Mouse (Mus musculus) kidney, embryonic 14.5 days (tissue): ENCODE data around the gene Gatd1. TPM values are rescaled to one million over a fixed set of nuclear protein-coding genes. Genes with fewer than 3 reads are reported as not detected.

Source experiments
- ATAC-seq: fragments of 200-750 bp; cut with Nextera tagmentation; 2 replicates; pipeline ENCODE4 v1.8.0; 2017; ENCODE audit warnings: moderate number of reproducible peaks, mild to moderate bottlenecking, moderate TSS enrichment, moderate library complexity; ENCODE audit not compliant: low FRiP score, low TSS enrichment
- H3K27ac ChIP-seq: fragments of 300-500 bp; sonication (generic); 2 replicates; pipeline ENCODE4 v1.5.1; 2014; ENCODE audit warnings: low read depth, mild to moderate bottlenecking, low read length, moderate library complexity, mixed read lengths
- H3K27me3 ChIP-seq: fragments of 300-500 bp; sonication (generic); 2 replicates; pipeline ENCODE4 v1.6.1; 2014; ENCODE audit warnings: mild to moderate bottlenecking, low read length; ENCODE audit not compliant: control insufficient read depth, insufficient read depth
- H3K36me3 ChIP-seq: fragments of 300-500 bp; sonication (generic); 2 replicates; pipeline ENCODE4 v1.6.1; 2014; ENCODE audit warnings: low read length, mixed read lengths; ENCODE audit not compliant: control insufficient read depth, insufficient read depth
- H3K4me1 ChIP-seq: fragments of 300-500 bp; sonication (generic); 2 replicates; pipeline ENCODE4 v1.6.1; 2014; ENCODE audit warnings: low read length, mixed read lengths; ENCODE audit not compliant: control insufficient read depth, insufficient read depth
- H3K4me2 ChIP-seq: fragments of 300-500 bp; sonication (generic); replicated peaks from 2 replicates; pipeline ENCODE4 v1.6.1; 2014; ENCODE audit warnings: low read depth, mild to moderate bottlenecking, low read length
- H3K4me3 ChIP-seq: fragments of 300-500 bp; sonication (generic); 2 replicates; pipeline ENCODE4 v1.5.1; 2014; ENCODE audit warnings: mild to moderate bottlenecking, low read length
- H3K9ac ChIP-seq: fragments of 300-500 bp; sonication (generic); 2 replicates; pipeline ENCODE4 v1.6.1; 2014; ENCODE audit warnings: low read depth, mild to moderate bottlenecking, low read length, moderate library complexity
- H3K9me3 ChIP-seq: fragments of 300-500 bp; sonication (generic); 2 replicates; pipeline ENCODE4 v1.6.1; 2016; ENCODE audit warnings: low read length; ENCODE audit not compliant: control insufficient read depth
- WGBS: fragments of 180-500 bp; shearing (Covaris S2); extraction: QIAGEN DNeasy Blood & Tissue Kit; methylation state at CpG from one replicate; pipeline ENCODE4 v1.1.7; 2014; 5-methylcytosine and 5-hydroxymethylcytosine counted together
- polyA plus RNA-seq: library from polyadenylated mRNA; unstranded; fragments of >200 nt; fragmentation: Nextera tagmentation; extraction: Ambion mirVana; gene quantifications from 2 replicates; pipeline ENCODE4 v1.2.1, GENCODE M21; 2014

Gene Gatd1
- polyA plus RNA-seq, 1 experiment from 2014 or later, result 54.5 TPM

- peak overlapping the region; percentile 92; the same call in 1 of the 2 replicates for H3K4me2 ChIP-seq
- H3K4me1 ChIP-seq, result peaks cover 8% of the 10 kb centered on the region
- no peaks in the 10 kb centered on the region for H3K27me3 ChIP-seq
- H3K9ac ChIP-seq, result no peak overlapping the region
- no peaks in the 10 kb centered on the region for H3K9me3 ChIP-seq
- 54% methylated on average over 9 of the region's 9 CpGs for WGBS
- H3K4me3 ChIP-seq, result no peak overlapping the region
- no peak overlapping the region for H3K27ac ChIP-seq
- no peaks in the 10 kb centered on the region for H3K36me3 ChIP-seq
- no peak for ATAC-seq
Measured at GRCm38 (mm10) chr7:141390326-141391259, 23.3 kb downstream of the Gatd1 start.

DNA sequence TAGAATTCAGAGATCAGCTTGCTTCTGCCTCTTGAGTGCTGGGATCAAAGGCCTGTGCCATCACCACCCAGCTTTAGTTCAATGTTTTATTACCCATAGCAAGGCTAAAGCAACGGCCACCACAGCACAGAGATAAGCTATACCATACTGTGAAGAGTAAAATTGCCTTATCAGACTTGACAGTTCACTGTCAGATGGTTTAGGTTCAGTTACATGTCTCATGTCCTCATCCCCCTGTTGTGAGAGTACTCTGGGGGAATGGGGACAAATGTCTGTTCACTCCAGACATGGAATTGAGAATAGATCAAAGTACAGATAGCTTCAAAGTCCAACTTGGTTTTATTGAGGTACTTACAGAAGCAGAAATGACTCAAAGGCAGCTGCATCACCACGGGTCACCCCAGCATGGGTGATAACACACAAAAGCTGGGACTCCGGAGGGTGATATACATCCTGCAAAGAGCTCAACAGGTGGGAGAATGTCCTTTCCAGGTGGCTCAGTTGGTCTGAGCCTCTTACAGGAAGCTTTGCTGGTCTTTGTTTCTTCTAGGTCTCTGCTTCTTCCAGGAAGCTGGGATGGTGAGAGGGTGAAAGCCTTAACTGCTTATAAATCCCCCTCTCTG is 25.3 kb downstream of the Gatd1 start:
- ATAC-seq, result no peak
- H3K4me2 ChIP-seq, result no peak overlapping the region
- no peak overlapping the region for H3K4me3 ChIP-seq
- 33% methylated on average over 3 of the region's 3 CpGs for WGBS
- no peaks in the 10 kb centered on the region for H3K36me3 ChIP-seq
- H3K27me3 ChIP-seq, result no peaks in the 10 kb centered on the region
- peaks cover 8% of the 10 kb centered on the region for H3K4me1 ChIP-seq
- H3K9me3 ChIP-seq, result no peaks in the 10 kb centered on the region
- H3K9ac ChIP-seq, result no peak overlapping the region
- H3K27ac ChIP-seq, result no peak overlapping the region

- no peak overlapping the region for H3K4me2 ChIP-seq
- H3K27ac ChIP-seq, result no peak overlapping the region
- H3K4me1 ChIP-seq, result peaks cover 5% of the 10 kb centered on the region
- H3K9me3 ChIP-seq, result no peaks in the 10 kb centered on the region
- no peaks in the 10 kb centered on the region for H3K27me3 ChIP-seq
- H3K36me3 ChIP-seq, result no peaks in the 10 kb centered on the region
- WGBS, result 37% methylated on average over 2 of the region's 2 CpGs
- no peak overlapping the region for H3K9ac ChIP-seq
- ATAC-seq, result no peak
- no peak overlapping the region for H3K4me3 ChIP-seq
Measured at GRCm38 (mm10) chr7:141387807-141388486, 26.0 kb downstream of the Gatd1 start.

GRCm38 (mm10) chr7:141381068-141381835 is 32.7 kb downstream of the Gatd1 start:
- Histone ChIP-seq H3K9ac (no peak overlapping the region), H3K9me3 (no peaks in the 10 kb centered on the region), H3K4me3 (no peak overlapping the region), H3K4me1 (no peaks in the 10 kb centered on the region), H3K4me2 (no peak overlapping the region), H3K36me3 (no peaks in the 10 kb centered on the region), H3K27ac (no peak overlapping the region), H3K27me3 (no peaks in the 10 kb centered on the region)
- WGBS, result 73% methylated on average over 4 of the region's 4 CpGs
- no peak for ATAC-seq

DNA sequence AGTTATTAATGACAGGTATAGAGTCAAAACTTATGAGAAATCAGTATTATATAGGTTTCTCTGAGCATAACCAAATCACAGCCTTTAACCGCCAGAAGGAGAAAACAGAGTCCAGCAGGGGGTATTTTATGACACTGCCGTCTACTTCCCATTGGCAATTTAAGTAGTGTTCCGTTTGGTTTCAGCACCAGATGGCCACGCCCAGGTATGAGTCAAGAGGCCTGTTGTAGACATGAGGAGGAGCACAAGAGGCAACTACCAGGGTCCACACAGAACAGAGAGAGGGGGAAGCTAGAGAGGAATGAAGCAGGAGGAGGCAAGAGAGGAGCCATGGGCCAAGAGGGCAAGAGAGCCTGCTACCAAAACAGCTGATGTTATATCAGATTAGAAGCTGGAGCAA is 34.4 kb downstream of the Gatd1 start:
- ATAC-seq, result no peak
- 34% methylated on average over 4 of the region's 4 CpGs for WGBS
- no peak overlapping the region for H3K4me2 ChIP-seq

DNA sequence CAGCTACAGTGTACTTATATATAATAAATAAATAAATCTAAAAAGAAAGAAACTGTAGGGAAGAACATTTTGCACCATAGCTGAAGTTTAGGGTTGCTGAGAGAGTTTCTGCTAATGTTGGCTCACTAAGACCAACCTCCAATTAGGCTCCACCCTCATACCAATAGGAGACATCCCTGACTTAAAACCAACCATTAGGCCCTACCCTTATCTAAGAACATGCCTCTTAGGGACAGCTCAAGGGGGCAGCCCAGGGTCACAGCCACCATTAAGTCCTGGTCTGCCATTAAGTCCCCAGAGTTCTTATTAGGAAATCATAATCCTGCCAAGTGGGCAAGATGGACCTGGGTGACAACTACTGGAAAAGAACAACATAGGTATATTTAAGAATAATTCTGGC is 39.5 kb downstream of the Gatd1 start:
- ATAC-seq, result no peak
- Histone ChIP-seq H3K4me2 (no peak overlapping the region), H3K27ac (no peak overlapping the region), H3K4me3 (no peak overlapping the region), H3K36me3 (no peaks in the 10 kb centered on the region), H3K9ac (no peak overlapping the region), H3K27me3 (no peaks in the 10 kb centered on the region), H3K4me1 (no peaks in the 10 kb centered on the region), H3K9me3 (no peaks in the 10 kb centered on the region)

More for the DNA sequence above, 34.4 kb downstream of the Gatd1 start:
- H3K27ac ChIP-seq, result no peak overlapping the region
- H3K36me3 ChIP-seq, result no peaks in the 10 kb centered on the region
- no peak overlapping the region for H3K4me3 ChIP-seq
- H3K4me1 ChIP-seq, result no peaks in the 10 kb centered on the region
- no peaks in the 10 kb centered on the region for H3K27me3 ChIP-seq
- H3K9me3 ChIP-seq, result no peaks in the 10 kb centered on the region
- no peak overlapping the region for H3K9ac ChIP-seq

GRCm38 (mm10) chr7:141373611-141374010 is 40.3 kb downstream of the Gatd1 start:
- Histone ChIP-seq H3K4me2 (no peak overlapping the region), H3K9ac (no peak overlapping the region), H3K4me3 (no peak overlapping the region), H3K27ac (no peak overlapping the region), H3K27me3 (no peaks in the 10 kb centered on the region), H3K36me3 (no peaks in the 10 kb centered on the region), H3K4me1 (no peaks in the 10 kb centered on the region), H3K9me3 (no peaks in the 10 kb centered on the region)
- ATAC-seq, result no peak
- 54% methylated on average over 6 of the region's 6 CpGs for WGBS

GRCm38 (mm10) chr7:141371942-141372595 is 41.9 kb downstream of the Gatd1 start:
- no peak for ATAC-seq
- Histone ChIP-seq H3K27me3 (no peaks in the 10 kb centered on the region), H3K36me3 (no peaks in the 10 kb centered on the region), H3K4me1 (no peaks in the 10 kb centered on the region), H3K4me2 (no peak overlapping the region), H3K4me3 (no peak overlapping the region), H3K9ac (no peak overlapping the region), H3K27ac (no peak overlapping the region), H3K9me3 (no peaks in the 10 kb centered on the region)
- 43% methylated on average over 6 of the region's 6 CpGs for WGBS
